Mouse (Mus musculus): Measurements from ENCODE around the gene Stfa2l1. TPM values are rescaled to one million over a fixed set of nuclear protein-coding genes. Genes with fewer than 3 reads are reported as not detected.
"Not testable (repeated sequence)": the region's sequence is repeated elsewhere in the genome, so short reads cannot be mapped to it uniquely, and the experiment has no call there.

Gene Stfa2l1
- total RNA-seq (2017): not detected in 2 replicates

DNA sequence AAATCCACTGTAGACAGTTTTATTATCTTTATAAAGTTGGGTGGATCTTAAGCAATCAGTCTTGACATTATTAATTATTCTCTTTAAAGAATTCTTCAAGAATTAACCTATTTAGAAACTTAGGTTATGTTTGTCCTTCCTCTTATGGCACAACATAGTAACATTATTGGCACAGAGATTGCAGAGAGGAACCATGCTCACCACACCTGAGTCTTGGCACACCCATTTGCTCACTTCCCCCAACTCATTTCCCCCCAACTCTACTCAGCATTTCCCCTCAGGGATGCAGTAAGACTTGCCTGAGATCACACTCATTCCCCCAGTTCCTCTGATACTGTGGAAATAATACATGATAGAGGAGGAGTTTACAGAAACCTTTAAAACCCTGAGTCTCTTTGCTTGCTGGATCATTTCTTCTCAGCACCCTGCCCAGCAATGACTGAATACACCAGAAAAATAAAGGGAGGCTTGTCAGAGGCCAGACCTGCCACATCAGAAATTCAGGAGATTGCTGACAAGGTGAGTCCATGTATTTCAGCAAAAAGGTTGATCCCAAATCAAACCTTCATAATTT is at the start of gene Stfa2l1:
TSS of gene Stfa2l1 (plus strand) at position 410 of the 574 bp plus-strand sequence.
- ATAC-seq (replicated peaks; ENCODE audit: low read depth, poor library complexity, severe bottlenecking): no peak

DNA sequence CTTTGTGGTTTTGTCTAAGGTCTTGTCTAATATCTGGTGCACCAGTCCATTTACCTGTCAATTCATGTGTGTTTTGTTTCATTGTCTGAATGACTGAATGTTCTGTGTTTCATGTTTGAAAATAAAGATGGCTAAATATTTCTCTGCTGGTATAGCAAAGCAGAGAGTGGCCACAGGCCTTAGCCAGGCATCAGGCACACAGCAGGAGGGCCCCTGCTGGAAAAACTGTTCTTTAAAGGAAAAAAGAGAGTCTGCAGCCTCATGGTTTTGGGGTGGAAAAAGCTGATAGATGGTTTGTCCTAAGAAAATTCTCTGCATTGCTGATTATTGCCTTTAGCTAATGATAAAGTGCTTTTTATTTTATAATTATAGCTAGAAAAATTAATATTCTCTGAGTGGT is 45.1 kb upstream of the Stfa2l1 start:
- ATAC-seq (replicated peaks; ENCODE audit: low read depth, poor library complexity, severe bottlenecking): not testable (repeated sequence)

DNA sequence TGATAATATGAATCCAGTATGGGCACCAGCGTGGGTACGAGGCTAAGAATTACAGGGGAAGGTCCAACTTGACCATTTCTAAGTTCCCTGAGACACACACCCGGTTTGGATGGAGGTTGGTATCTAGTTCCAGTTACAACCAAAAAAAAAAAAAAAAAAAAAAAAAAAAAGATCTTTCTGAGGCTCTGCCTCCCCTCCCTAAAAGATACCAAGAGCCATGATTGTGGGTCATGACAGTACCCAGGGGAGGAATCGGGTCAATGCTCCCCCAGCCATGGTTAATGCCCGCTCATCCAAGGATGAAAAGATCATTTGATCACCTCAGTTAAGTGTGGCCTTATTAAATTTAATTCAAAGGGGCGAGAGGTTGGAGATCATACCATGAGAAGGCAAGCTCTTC is 40.9 kb upstream of the Stfa2l1 start:
- not testable (repeated sequence) for ATAC-seq (replicated peaks; ENCODE audit: low read depth, poor library complexity, severe bottlenecking)

DNA sequence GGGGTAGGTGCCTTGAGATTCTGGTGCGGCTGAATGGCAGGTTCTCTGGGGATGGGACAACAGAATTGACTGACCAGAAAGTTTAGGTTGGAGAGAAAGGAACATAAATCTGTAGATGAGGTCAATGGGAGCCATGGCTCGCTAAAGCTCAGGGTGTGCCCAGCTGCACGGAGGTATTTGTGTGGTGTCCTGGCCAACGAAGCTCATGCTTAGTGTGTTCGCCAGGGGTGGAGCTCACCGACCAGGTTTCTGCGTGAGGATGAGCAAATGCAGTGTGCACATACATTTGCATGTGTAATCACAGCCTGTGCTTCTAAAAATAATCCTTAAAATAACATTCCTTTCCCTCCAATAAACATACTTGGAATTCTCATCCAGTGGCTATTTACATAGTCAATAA is 28.5 kb upstream of the Stfa2l1 start:
- no peak for ATAC-seq (replicated peaks; ENCODE audit: low read depth, poor library complexity, severe bottlenecking)

DNA sequence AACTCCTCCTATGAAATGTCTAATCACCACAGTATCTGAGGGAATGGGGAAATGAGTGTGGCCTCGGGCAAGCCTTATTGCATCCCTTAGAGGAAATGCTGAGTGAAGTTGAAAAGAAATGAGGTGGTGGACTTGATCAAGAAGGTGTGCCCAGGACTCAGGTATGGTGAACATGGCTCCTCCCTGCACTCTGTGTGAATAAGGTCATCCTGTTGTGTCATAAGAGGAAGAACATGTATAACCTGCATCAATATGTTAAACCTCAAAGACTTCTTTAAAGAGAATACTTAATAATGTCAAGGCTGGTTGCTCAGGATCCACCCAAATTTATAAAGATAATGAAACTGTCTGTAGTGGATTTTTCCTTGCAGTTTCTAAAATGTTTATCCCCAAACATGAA is 25.5 kb upstream of the Stfa2l1 start, which contains the start of gene Csta1:
TSS of gene Csta1 (minus strand) at position 101 of the 400 bp plus-strand sequence.
- no peak for ATAC-seq (replicated peaks; ENCODE audit: low read depth, poor library complexity, severe bottlenecking)

DNA sequence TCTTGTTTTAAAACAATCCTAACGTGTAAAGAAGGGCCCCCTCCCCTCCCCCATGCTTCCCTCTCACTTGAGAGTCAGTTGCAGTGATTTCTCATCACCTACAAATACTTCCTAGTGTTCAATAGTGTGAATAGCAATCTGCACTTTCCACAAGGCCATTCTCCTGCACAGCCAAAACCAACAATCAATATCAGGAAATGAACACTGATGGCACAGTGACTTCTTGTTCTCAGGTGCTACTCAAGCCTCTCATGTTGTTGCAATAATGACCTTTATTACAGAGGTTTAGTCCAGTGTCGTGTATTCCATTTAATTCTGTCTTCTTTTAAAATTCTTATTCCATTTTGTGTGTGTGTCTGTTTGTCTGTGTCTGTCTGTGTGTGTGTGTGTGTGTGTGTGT is 18.4 kb upstream of the Stfa2l1 start:
- no peak for ATAC-seq (replicated peaks; ENCODE audit: low read depth, poor library complexity, severe bottlenecking)

DNA sequence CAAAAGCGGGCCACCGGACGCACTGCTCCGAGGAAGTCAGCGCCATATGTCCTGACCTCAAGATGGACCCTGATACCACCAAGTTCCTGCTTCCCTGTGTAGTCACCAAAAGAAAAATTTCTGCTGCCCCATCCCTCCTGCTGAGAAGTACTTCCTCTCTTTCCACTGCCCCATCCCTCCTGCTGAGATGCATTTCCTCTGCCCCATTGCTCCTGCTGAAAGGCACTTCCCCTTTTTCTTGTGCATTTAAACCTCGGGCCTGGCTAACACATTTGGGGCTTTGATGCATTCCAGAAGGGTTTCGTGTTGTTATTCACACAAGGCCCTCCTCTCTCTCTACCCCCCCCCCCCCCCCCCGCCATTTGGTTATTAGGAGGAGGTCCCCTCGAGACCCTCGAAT is 11.2 kb downstream of the Stfa2l1 start:
- ATAC-seq (replicated peaks; ENCODE audit: low read depth, poor library complexity, severe bottlenecking): not testable (repeated sequence)

DNA sequence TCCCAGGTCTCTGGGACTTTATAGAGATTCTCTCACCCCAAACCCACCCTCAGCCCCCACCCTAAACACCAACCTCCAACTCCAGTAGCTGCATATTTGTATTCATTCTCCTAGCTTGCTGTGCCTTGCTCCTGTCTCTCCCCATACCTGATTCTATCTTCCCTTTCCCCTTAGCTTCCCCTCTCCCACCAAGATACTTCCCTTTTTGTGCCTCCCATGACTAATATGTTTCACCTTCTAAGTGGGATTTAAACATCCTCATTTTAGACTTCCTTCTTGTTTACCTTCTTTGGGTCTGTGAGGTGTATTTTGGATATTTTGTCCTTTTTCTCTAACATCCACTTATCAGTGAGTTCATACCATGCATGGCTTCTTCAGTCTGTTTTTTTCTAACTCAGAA is 19.5 kb downstream of the Stfa2l1 start:
- no peak for ATAC-seq (replicated peaks; ENCODE audit: low read depth, poor library complexity, severe bottlenecking)

DNA sequence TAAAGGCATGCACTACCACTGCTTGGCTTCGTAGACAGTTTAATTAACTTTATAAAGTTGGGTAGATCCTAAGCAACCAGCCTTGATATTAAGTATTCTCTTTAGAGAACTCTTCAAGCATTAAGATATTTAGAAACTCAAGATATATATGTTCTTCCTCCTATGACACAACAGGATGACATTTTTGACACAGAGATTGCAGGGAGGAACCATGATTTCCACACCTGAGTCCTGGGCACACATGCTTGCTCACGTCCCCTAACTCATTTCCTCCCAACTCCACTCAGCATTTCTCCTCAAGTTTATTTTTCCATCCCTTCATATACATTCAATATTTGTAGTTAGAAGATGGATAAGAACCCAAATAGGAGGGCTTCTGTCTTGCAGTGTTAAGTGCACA is 23.3 kb downstream of the Stfa2l1 start:
- ATAC-seq (replicated peaks; ENCODE audit: low read depth, poor library complexity, severe bottlenecking): no peak

DNA sequence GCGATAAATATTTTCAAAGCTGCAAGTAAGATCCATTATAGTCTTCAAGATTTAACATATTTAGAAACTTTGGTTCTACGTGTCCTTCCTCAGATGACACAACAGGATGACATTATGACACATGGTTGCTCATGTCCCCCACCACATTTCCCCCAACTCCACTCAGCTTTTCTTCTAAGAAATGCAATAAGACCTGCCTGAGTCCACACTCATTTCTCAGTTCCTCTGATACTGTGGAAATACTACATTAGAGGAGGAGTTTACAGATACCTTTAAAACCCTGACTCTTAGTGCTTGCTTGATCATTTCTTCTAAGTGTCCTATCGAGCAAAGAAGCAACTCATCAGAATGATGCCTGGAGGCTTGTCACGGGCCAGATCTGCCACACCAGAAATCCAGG is 27.3 kb downstream of the Stfa2l1 start, which contains the start of gene Gm5483:
TSS of gene Gm5483 (plus strand) at position 301 of the 400 bp plus-strand sequence.
- ATAC-seq (replicated peaks; ENCODE audit: low read depth, poor library complexity, severe bottlenecking): not testable (repeated sequence)

DNA sequence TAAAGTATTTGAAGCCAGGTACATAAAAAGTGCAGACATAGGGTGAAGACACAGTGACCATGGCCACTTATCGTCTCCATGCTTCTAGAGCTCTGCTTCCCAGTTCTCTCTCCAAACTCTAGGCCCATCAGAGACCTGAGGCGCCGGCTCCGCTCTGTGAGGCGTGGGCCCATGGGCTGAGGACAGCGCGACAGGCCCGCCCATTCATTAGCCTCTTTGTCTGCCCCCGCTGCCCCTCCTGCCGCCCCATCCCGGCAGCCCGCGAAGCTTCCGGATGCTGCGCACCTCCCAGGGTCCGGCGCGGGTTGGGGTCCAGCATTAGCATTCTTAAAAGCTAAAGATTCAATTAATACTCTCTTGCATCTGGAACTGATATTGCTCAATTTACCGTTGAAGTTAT is 42.6 kb downstream of the Stfa2l1 start:
- no peak for ATAC-seq (replicated peaks; ENCODE audit: low read depth, poor library complexity, severe bottlenecking)

DNA sequence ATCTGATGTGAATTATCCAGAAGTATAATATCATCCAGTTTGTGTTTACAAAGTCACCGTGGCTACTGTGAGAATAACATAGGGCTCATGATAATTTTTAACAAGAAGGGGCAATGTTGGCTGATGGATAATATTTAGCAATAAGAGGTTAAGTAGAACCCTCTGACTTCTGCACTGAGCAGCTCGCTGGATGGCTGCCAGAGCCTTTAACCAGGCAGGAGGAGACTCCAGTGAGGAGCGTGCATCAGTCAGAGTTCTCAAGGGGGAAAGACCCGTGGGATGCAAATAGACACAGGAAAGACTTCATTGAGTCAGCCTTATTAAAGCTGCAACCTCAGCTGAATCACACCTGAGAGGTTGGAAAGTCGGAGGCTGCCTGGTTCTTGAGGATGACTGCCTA is 47.2 kb downstream of the Stfa2l1 start:
- ATAC-seq (replicated peaks; ENCODE audit: low read depth, poor library complexity, severe bottlenecking): no peak

DNA sequence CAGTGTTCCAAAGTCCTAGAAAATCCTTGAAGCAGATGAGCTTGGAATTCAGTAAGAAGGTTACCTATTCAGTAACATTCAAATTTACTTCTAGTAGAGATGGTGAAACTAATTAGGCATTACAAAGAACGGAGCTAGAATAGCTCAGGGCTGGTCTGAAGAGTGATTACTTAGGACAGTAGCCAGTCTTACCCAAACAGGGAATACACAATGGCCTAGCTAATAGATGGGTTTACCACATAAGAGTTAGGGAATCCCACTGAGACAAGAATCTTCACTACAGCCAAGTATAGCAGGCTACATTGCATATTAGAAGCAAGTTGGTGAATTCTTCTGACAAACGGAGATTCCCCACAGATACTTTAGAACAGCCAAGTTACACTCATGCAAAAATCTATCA is 49.1 kb downstream of the Stfa2l1 start:
- ATAC-seq (replicated peaks; ENCODE audit: low read depth, poor library complexity, severe bottlenecking): not testable (repeated sequence)

DNA sequence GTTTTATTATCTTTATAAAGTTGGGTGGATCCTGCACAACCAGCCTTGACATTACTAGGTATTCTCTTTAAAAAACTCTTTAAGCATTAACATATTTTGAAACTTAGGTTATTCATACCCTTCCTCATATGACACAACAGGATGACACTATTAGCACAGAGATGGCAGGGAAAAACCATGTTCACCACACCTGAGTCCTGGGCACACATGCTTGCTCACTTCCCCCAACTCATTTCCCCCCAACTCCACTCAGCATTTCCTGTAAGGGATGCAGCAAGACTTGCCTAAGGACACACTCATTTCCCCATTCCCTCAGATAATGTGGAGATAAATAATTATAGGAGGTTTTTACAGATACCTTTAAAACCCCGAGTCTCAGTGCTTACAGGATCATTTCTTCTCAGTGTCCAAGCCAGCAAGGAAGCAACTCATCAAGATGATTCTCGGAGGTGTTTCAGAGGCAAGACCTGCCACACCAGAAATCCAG is 53.4 kb downstream of the Stfa2l1 start, which contains the start of gene Gm5416:
TSS of gene Gm5416 (plus strand) at position 437 of the 487 bp plus-strand sequence.
- ATAC-seq (replicated peaks; ENCODE audit: low read depth, poor library complexity, severe bottlenecking): no peak

Other genes starting within 250 kb of the Stfa2l1 start
- 38.2 and 48.5 TPM in 2 replicates for gene Parp9, start 218.3 kb upstream of the Stfa2l1 start, total RNA-seq (2017)
- 42.5 and 48.7 TPM in 2 replicates for gene Dtx3l, start 217.7 kb upstream of the Stfa2l1 start, total RNA-seq (2017)
- gene Kpna1, start 178.1 kb upstream of the Stfa2l1 start, total RNA-seq (2017): 35.0 and 60.1 TPM in 2 replicates
- 8.1 and 11.0 TPM in 2 replicates for gene Wdr5b, start 115.6 kb upstream of the Stfa2l1 start, total RNA-seq (2017)
- 111 and 118 TPM in 2 replicates for gene Fam162a, start 85.2 kb upstream of the Stfa2l1 start, total RNA-seq (2017)
- gene Ccdc58, start 85.1 kb upstream of the Stfa2l1 start, total RNA-seq (2017): 148 and 156 TPM in 2 replicates
- gene Csta1, start 25.6 kb upstream of the Stfa2l1 start, total RNA-seq (2017): not detected in 2 replicates
- gene Gm5483, start 27.4 kb downstream of the Stfa2l1 start, total RNA-seq (2017): 0.55 TPM in 1 of 2 replicates, not detected in the other
- gene Gm5416, start 53.6 kb downstream of the Stfa2l1 start, total RNA-seq (2017): not detected in 2 replicates
- gene 2010005H15Rik, start 64.7 kb downstream of the Stfa2l1 start, total RNA-seq (2017): not detected in 2 replicates
- 0.69 TPM in 1 of 2 replicates, not detected in the other for gene Stfa1, start 120.1 kb downstream of the Stfa2l1 start, total RNA-seq (2017)
- gene BC117090, start 177.5 kb downstream of the Stfa2l1 start, total RNA-seq (2017): not detected in 2 replicates
- not detected in 2 replicates for gene BC100530, start 210.9 kb downstream of the Stfa2l1 start, total RNA-seq (2017)

Measured in common myeloid progenitor, adult 5-6 weeks (primary cell).